Mouse (Mus musculus) lung, embryonic 14.5 days (tissue): ENCODE measurements around the gene Pou1f1. TPM values are rescaled to one million over a fixed set of nuclear protein-coding genes. Genes with fewer than 3 reads are reported as not detected.
A peak's percentile ranks its signal among the peaks of the same experiment; 100 is the strongest.

ENCODE experiments used
- ATAC-seq: fragments of 200-750 bp; cut with Nextera tagmentation; 2 replicates; pipeline ENCODE4 v1.8.0; 2017; ENCODE audit warnings: mild to moderate bottlenecking, moderate TSS enrichment, moderate library complexity; ENCODE audit not compliant: insufficient read depth
- DNase-seq: peaks from one replicate; pipeline ENCODE4 v3.0.0-alpha.2; 2015
- H3K27ac ChIP-seq: fragments of 300-500 bp; sonication (generic); 2 replicates; pipeline ENCODE4 v1.5.1; 2014; ENCODE audit warnings: low read depth, mild to moderate bottlenecking, moderate library complexity
- H3K27me3 ChIP-seq: fragments of 300-500 bp; sonication (generic); 2 replicates; pipeline ENCODE4 v1.6.1; 2014; ENCODE audit warnings: low read length, control low read depth; ENCODE audit not compliant: insufficient read depth
- H3K36me3 ChIP-seq: fragments of 300-500 bp; sonication (generic); 2 replicates; pipeline ENCODE4 v1.6.1; 2014; ENCODE audit warnings: control low read depth; ENCODE audit not compliant: insufficient read depth
- H3K4me1 ChIP-seq: fragments of 300-500 bp; sonication (generic); 2 replicates; pipeline ENCODE4 v1.6.1; 2014; ENCODE audit warnings: antibody characterized with exemption, control low read depth; ENCODE audit not compliant: insufficient read depth
- H3K4me2 ChIP-seq: fragments of 300-500 bp; sonication (generic); 2 replicates; pipeline ENCODE4 v1.6.1; 2014; ENCODE audit warnings: mild to moderate bottlenecking
- H3K4me3 ChIP-seq: fragments of 300-500 bp; sonication (generic); 2 replicates; pipeline ENCODE4 v1.5.1; 2014; ENCODE audit warnings: low read depth, low read length
- H3K9ac ChIP-seq: fragments of 300-500 bp; sonication (generic); 2 replicates; pipeline ENCODE4 v1.6.1; 2014
- H3K9me3 ChIP-seq: fragments of 300-500 bp; sonication (generic); 2 replicates; pipeline ENCODE4 v1.6.1; 2016; ENCODE audit warnings: low read depth, low read length, control low read depth
- CTCF ChIP-seq: IDR thresholded peaks from 2 replicates; pipeline ENCODE4 v1.5.1; 2016; ENCODE audit warnings: antibody characterized with exemption, low read depth
- WGBS: fragments of 180-500 bp; shearing (Covaris S2); extraction: QIAGEN DNeasy Blood & Tissue Kit; methylation state at CpG from one replicate; pipeline ENCODE4 v1.1.7; 2014; 5-methylcytosine and 5-hydroxymethylcytosine counted together
- polyA plus RNA-seq: library from polyadenylated mRNA; unstranded; fragments of >200 nt; fragmentation: Nextera tagmentation; extraction: Ambion mirVana; gene quantifications from 2 replicates; pipeline ENCODE4 v1.2.1, GENCODE M21; 2014

The Pou1f1 gene
- polyA plus RNA-seq = not detected in 2 replicates

DNA sequence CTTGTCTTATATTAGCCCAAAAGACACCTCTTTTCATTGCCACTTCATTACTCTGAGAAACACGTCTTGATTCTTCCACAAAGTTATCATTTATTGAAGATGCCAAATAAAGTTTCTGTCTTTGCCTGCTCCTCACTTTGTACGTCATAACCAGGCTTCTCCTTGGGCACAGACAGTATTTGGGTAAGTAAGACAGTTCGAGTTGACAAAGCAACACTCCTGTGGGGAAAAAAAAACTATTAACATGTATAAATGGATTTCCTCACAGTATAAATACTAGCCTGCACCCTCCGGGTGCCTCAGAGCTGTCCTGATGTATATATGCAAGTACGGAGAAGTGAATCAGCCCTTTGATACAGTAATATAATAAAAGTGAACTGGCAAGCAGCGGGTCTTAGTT is at the start of gene Pou1f1:
Pou1f1 (plus strand) TSS at position 301 of the 400 bp plus-strand sequence.
- TF ChIP-seq CTCF = no peak
- Histone ChIP-seq H3K4me2 (no peak within 1 kb of the TSS), H3K9me3 (no peaks in the 10 kb centered on the region), H3K4me3 (no peak within 1 kb of the TSS), H3K27ac (no peak within 1 kb of the TSS), H3K27me3 (no peaks in the 10 kb centered on the region), H3K9ac (no peak within 1 kb of the TSS), H3K36me3 (no peaks in the 10 kb centered on the region), H3K4me1 (no peaks in the 10 kb centered on the region)
- WGBS = 64% methylated on average over 6 of the region's 6 CpGs
- ATAC-seq (no peak), DNase-seq (no peak)

- H3K9ac ChIP-seq = no peak overlapping the region
- H3K4me1 ChIP-seq = no peaks in the 10 kb centered on the region
- ATAC-seq (no peak), DNase-seq (no peak)
- 53% methylated on average over 4 of the region's 4 CpGs for WGBS
- no peak overlapping the region for H3K4me3 ChIP-seq
- no peaks in the 10 kb centered on the region for H3K36me3 ChIP-seq
- H3K9me3 ChIP-seq = no peaks in the 10 kb centered on the region
- TF ChIP-seq CTCF = no peak
- no peak overlapping the region for H3K4me2 ChIP-seq
- no peak overlapping the region for H3K27ac ChIP-seq
- H3K27me3 ChIP-seq = no peaks in the 10 kb centered on the region
Observed at GRCm38 (mm10) chr16:65470650-65471049, 49.7 kb upstream of the Pou1f1 start.

DNA sequence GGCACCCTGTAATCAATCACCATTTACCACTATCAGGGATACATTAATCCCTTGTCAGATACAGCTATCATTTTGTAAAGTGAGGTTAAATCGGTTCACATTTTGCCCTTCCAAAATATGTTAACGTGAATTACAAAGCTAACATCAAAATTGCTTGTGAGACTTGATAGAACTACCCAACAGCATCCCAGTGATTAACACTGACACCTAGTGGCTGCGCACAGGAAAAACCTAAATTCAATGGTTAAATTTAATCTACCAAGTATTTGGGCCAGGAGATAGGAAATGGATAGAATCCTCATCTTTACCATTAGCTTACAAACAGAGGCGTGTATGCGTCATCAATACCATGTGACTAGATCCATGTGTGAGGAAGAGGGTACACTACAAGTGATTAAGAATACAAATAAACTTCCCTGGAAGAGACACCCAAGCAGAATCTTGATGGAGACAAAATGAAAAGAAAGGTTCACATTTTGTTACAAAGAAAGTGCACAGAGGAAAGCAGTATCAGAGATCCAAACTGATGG is 47.8 kb upstream of the Pou1f1 start:
- peak; percentile 77 for TF ChIP-seq CTCF
- H3K4me3 ChIP-seq = no peak overlapping the region
- H3K4me2 ChIP-seq = no peak overlapping the region
- no peak for ATAC-seq
- no peaks in the 10 kb centered on the region for H3K36me3 ChIP-seq
- DNase-seq = peak; percentile 74
- no peak overlapping the region for H3K27ac ChIP-seq
- H3K27me3 ChIP-seq = no peaks in the 10 kb centered on the region
- no peak overlapping the region for H3K9ac ChIP-seq
- 8% methylated on average over 5 of the region's 5 CpGs for WGBS
- no peaks in the 10 kb centered on the region for H3K4me1 ChIP-seq
- H3K9me3 ChIP-seq = no peaks in the 10 kb centered on the region

GRCm38 (mm10) chr16:65485726-65486125 is 34.6 kb upstream of the Pou1f1 start:
- H3K27ac ChIP-seq = no peak overlapping the region
- H3K4me2 ChIP-seq = no peak overlapping the region
- no peaks in the 10 kb centered on the region for H3K9me3 ChIP-seq
- H3K36me3 ChIP-seq = no peaks in the 10 kb centered on the region
- TF ChIP-seq CTCF = no peak
- H3K9ac ChIP-seq = no peak overlapping the region
- no peak overlapping the region for H3K4me3 ChIP-seq
- 83% methylated on average over 6 of the region's 6 CpGs for WGBS
- no peaks in the 10 kb centered on the region for H3K27me3 ChIP-seq
- no peak for DNase-seq
- no peak for ATAC-seq
- no peaks in the 10 kb centered on the region for H3K4me1 ChIP-seq

GRCm38 (mm10) chr16:65496030-65496429 is 24.3 kb upstream of the Pou1f1 start:
- Histone ChIP-seq H3K27ac (no peak overlapping the region), H3K27me3 (no peaks in the 10 kb centered on the region), H3K36me3 (no peaks in the 10 kb centered on the region), H3K4me1 (no peaks in the 10 kb centered on the region), H3K4me2 (no peak overlapping the region), H3K9me3 (no peaks in the 10 kb centered on the region), H3K9ac (no peak overlapping the region), H3K4me3 (no peak overlapping the region)
- TF ChIP-seq CTCF = no peak
- ATAC-seq = no peak
- WGBS = 63% methylated on average over 5 of the region's 5 CpGs
- no peak for DNase-seq

GRCm38 (mm10) chr16:65497049-65497448 is 23.3 kb upstream of the Pou1f1 start:
- no peak overlapping the region for H3K4me3 ChIP-seq
- no peak overlapping the region for H3K4me2 ChIP-seq
- no peak overlapping the region for H3K9ac ChIP-seq
- peak; percentile 73 for DNase-seq
- no peaks in the 10 kb centered on the region for H3K36me3 ChIP-seq
- ATAC-seq = no peak
- H3K4me1 ChIP-seq = no peaks in the 10 kb centered on the region
- H3K9me3 ChIP-seq = no peaks in the 10 kb centered on the region
- H3K27me3 ChIP-seq = no peaks in the 10 kb centered on the region
- TF ChIP-seq CTCF = peak; percentile 65
- 33% methylated on average over 2 of the region's 2 CpGs for WGBS
- no peak overlapping the region for H3K27ac ChIP-seq

DNA sequence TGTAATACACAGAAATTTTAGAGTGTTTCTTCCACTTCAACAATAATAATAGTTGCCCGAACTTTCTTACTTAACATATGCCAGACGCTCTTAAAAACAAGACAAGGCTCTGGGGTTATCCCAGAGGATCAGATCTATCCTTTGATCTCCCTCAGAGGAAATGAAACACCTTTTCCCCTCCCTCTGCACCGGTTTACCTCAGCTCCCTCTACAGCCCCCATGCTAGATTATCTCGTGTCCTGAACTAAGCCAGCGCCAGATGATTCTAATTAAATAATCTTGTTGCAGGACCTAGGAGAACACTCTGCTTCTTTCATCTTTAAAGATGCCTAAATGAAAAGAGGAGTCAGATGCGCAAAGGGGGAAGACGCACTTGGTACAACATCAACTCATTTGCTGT is 6.1 kb upstream of the Pou1f1 start:
- WGBS = 59% methylated on average over 7 of the region's 7 CpGs
- Histone ChIP-seq H3K4me1 (no peaks in the 10 kb centered on the region), H3K4me3 (no peak overlapping the region), H3K36me3 (no peaks in the 10 kb centered on the region), H3K9me3 (no peaks in the 10 kb centered on the region), H3K27ac (no peak overlapping the region), H3K9ac (no peak overlapping the region), H3K27me3 (no peaks in the 10 kb centered on the region), H3K4me2 (no peak overlapping the region)
- DNase-seq (no peak), ATAC-seq (no peak)
- no peak for TF ChIP-seq CTCF

DNA sequence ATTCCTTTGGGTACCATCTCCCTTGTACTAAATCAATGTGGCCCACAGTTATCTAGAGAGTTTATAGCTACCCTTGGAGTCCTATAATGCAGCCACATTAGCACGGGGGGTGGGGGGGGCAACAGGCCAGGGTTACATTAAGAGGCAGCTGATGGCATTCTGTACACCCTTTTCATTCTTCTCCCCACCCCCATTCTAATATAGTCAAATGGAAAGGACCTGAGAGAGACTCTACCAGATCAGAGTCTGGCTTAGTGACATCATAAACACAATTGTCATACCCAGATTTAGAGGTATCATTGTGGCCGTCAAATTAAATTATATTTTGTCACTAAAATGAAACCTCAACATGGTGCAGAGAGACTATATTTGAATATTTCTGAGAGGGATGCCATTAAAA is 5.7 kb downstream of the Pou1f1 start:
- Histone ChIP-seq H3K4me3 (no peak overlapping the region), H3K4me2 (no peak overlapping the region), H3K9me3 (no peaks in the 10 kb centered on the region), H3K9ac (no peak overlapping the region), H3K27ac (no peak overlapping the region), H3K27me3 (no peaks in the 10 kb centered on the region), H3K36me3 (no peaks in the 10 kb centered on the region), H3K4me1 (no peaks in the 10 kb centered on the region)
- no peak for TF ChIP-seq CTCF
- 90% methylated on average over 2 of the region's 2 CpGs for WGBS
- DNase-seq (no peak), ATAC-seq (no peak)
